Mouse (Mus musculus) thymus, postnatal 14 days (tissue): Measurements from ENCODE around the gene Itpa.
"Not testable (repeated sequence)": the region's sequence is repeated elsewhere in the genome, so short reads cannot be mapped to it uniquely, and the experiment has no call there.

Experiments
- DNase-seq: peaks from one replicate; pipeline ENCODE4 v3.0.0; 2021

Gene Itpa

GRCm38 (mm10) chr2:130667559-130667958 is at the start of gene Itpa:
Gene Itpa (plus strand): TSS chr2:130667610.
- peak; percentile 88 for DNase-seq

GRCm38 (mm10) chr2:130618972-130619371 is 48.4 kb upstream of the Itpa start:
- no peak for DNase-seq

GRCm38 (mm10) chr2:130628424-130628823 is 39.0 kb upstream of the Itpa start:
- DNase-seq = peak; percentile 31

GRCm38 (mm10) chr2:130629080-130629838 is 38.2 kb upstream of the Itpa start:
- DNase-seq = no peak

- DNase-seq = peak; percentile 89
Observed at GRCm38 (mm10) chr2:130629839-130630203, 37.6 kb upstream of the Itpa start, which contains the start of the genes Fastkd5 and Ubox5. Gene Fastkd5 (minus strand): TSS chr2:130630027. Gene Ubox5 (minus strand): TSS chr2:130630038.

GRCm38 (mm10) chr2:130632416-130632815 is 35.0 kb upstream of the Itpa start:
- DNase-seq = no peak

- no peak for DNase-seq
Observed at GRCm38 (mm10) chr2:130632887-130633675, 34.3 kb upstream of the Itpa start.

- no peak for DNase-seq
Observed at GRCm38 (mm10) chr2:130634006-130634738, 33.2 kb upstream of the Itpa start.

GRCm38 (mm10) chr2:130634739-130635411 is 32.5 kb upstream of the Itpa start:
- DNase-seq = peak; percentile 44

GRCm38 (mm10) chr2:130635847-130636246 is 31.6 kb upstream of the Itpa start:
- peak; percentile 86 for DNase-seq

- no peak for DNase-seq
Observed at GRCm38 (mm10) chr2:130638101-130638611, 29.3 kb upstream of the Itpa start.

GRCm38 (mm10) chr2:130639276-130639675 is 28.1 kb upstream of the Itpa start:
- no peak for DNase-seq

- no peak for DNase-seq
Observed at GRCm38 (mm10) chr2:130641351-130642025, 25.9 kb upstream of the Itpa start.

GRCm38 (mm10) chr2:130642197-130642660 is 25.2 kb upstream of the Itpa start:
- no peak for DNase-seq

GRCm38 (mm10) chr2:130642684-130643369 is 24.6 kb upstream of the Itpa start, which contains the start of gene Lzts3:
Gene Lzts3 (minus strand): TSS chr2:130642803.
- DNase-seq = peak; percentile 94

GRCm38 (mm10) chr2:130645198-130645597 is 22.2 kb upstream of the Itpa start:
- no peak for DNase-seq

- DNase-seq = not testable (repeated sequence)
Observed at GRCm38 (mm10) chr2:130649028-130649427, 18.4 kb upstream of the Itpa start.

- DNase-seq = no peak
Observed at GRCm38 (mm10) chr2:130653303-130653702, 14.1 kb upstream of the Itpa start.

- DNase-seq = no peak
Observed at GRCm38 (mm10) chr2:130653760-130654159, 13.7 kb upstream of the Itpa start.

- no peak for DNase-seq
Observed at GRCm38 (mm10) chr2:130655660-130656339, 11.6 kb upstream of the Itpa start.
